Mouse (Mus musculus): ENCODE results near the gene Faah.

Faah gene

DNA sequence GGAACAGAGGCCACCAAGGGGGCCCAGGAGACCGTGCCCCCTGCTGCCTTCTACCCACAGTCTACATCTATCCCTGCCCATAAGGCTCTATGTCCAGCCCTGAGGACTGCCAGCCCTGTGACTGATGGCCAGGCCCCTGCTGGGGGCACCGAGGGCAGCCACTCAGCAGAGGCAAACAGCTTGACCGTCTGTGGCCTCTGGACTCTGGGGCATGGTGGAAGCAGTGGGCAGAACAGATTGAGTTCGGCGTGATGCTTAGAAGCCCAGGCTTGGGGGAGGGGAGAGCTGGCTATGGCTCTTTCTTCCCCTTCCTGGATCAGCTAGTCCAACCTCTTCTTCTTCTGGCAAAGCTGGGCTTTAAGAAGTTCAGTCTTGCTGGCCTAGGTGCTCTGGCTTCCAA lies 64.2 kb downstream of the Faah start:
- in situ Hi-C loops (cut with MboI, MseI): loop anchor here (10.0 kb wide), 2 partner anchors 49 to 219 kb away; partner anchors contain the start of gene Efcab14

DNA sequence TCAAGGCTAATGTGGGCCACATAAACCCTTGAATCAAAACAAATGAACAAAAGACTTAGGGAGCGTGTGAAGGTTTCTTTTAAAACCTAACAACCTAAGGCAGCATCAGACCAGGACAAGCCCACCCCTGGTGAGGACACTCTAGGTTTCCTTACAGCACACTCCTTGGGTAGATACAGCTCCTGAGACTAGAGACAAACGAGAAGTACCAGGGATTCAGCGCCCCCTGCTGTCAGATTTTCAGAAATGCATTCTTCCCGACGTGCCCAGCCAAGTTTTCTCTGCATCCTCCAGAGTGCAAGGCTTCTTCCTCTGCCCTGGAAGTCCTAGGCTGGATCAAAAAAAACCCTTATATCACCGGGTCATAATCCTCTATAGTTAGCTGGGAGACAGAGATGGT lies 65.0 kb downstream of the Faah start:
- in situ Hi-C loops (cut with MboI, MseI): loop anchor here (10.0 kb wide), 2 partner anchors 48 to 218 kb away; partner anchors contain the start of gene Efcab14

DNA sequence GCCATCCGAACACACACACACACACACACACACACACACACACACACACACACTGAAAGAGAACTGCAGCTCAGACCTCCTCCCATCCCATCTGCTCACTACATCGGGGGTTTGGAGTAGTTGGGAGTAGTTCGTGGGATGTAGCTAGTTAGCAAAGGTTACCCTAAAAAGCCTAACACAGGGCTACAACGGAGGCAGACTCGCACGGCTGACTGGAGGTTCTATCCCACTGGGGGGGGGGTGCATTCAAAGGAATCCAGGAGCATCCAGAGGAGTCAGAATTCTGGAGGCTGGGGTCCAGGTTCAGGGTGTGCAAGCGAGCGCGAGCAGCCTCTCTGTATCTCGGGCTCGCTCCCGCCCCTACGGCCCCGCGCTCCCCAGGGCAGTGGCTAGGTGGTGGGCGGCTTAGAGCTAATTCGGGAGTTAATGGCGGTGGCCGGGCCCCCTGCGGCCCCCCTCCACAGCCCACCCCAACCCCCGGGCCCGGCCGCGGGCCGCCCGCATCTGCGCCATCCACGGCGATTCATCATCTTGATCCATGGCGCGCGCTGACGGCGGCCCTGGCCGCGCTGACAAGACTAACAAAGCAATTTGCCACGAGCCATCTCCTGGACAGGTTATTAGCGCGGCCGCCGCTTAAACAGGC lies 73.9 kb downstream of the Faah start:
- in situ Hi-C loops (cut with MboI, MseI): no loop called here

DNA sequence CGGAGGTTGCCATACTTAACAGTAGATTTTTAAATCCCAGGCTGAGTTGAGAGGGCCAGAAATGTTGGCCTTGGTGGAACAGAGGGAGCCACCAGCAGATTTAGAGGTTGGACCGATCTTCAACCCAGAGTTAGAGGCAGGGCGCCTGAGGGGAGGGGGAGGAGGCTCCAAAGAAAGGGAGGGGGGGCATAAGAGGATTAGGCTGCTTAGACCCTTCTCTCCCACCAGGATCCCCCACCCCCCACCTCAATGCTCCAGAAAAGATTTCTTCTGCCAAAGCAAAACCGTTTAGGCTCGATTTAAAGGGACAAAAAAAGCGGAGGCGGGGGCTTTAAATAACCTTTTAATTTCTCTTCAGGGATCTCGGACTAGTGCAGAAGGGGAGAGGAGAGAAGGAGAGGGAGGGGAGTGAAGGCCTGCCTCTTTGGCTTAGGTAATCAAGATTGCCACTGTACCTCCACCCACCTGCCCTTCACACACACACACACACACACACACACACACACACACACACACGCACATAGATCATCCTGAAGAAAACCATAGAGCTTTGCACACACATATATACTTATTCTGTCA lies 76.4 kb downstream of the Faah start:
- in situ Hi-C loops (cut with MboI, MseI): no loop called here

DNA sequence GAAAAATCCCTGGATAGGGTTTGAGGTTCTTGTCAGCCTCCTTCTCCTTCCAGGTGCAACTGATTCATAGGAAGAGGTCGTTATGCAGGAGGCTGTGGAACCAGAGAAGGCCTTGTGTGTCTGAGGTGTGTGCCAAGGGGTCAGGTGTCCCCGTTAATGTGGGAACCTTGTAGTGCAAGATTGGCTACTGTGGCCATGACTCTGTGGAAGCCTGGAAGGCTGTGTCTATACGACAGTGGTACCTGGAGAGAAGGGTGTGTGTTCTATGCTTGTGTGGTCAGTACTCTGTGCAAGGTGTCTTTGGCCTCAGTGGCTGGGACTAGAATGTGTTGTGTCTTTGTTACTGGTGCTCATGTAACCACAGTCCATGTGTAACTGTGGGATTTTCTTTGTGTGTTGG lies 77.0 kb downstream of the Faah start:
- in situ Hi-C loops (cut with MboI, MseI): no loop called here

DNA sequence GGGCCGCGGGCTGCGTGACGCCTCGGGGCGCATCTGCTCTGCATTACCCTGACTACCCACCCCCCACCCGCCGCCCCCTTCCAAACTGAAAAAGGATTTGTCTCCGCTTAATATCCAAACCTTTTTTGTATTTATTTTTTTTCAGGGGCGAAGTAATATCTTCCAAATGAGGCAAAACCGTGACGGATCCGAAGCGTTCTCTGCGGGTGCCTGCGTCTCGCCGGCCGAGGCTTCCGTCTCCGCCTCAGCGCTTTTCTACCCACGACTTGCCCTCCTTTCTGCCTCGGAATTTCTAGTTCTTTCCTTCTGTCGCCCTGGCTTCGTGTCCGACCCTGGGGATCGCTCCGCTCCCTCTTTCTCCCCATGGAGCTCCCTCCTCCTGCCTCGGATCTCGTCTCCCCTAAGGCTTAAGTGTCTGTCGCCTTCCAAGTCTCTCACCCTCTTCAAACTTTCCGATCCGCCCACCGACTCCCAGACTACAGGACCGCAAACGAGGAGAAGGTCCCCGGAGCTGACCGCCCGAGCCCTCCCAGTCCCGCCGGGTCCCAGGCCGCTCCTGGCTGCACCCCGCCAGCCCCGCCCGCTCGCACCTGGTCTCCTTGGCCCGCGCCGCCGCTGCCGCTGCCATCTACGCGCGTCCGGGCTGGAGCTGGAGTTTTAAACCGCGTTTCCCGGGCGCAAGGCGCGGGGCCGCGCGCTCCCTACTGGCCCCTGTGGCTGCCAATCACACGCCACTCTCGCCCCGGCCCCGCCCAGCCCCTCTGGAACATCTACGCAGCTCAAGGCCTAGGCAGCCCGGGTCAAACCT lies 78.2 kb downstream of the Faah start, which contains the start of gene Dmbx1:
Dmbx1 (minus strand) TSS at position 632 of the 808 bp plus-strand sequence.
- in situ Hi-C loops (cut with MboI, MseI): no loop called here

DNA sequence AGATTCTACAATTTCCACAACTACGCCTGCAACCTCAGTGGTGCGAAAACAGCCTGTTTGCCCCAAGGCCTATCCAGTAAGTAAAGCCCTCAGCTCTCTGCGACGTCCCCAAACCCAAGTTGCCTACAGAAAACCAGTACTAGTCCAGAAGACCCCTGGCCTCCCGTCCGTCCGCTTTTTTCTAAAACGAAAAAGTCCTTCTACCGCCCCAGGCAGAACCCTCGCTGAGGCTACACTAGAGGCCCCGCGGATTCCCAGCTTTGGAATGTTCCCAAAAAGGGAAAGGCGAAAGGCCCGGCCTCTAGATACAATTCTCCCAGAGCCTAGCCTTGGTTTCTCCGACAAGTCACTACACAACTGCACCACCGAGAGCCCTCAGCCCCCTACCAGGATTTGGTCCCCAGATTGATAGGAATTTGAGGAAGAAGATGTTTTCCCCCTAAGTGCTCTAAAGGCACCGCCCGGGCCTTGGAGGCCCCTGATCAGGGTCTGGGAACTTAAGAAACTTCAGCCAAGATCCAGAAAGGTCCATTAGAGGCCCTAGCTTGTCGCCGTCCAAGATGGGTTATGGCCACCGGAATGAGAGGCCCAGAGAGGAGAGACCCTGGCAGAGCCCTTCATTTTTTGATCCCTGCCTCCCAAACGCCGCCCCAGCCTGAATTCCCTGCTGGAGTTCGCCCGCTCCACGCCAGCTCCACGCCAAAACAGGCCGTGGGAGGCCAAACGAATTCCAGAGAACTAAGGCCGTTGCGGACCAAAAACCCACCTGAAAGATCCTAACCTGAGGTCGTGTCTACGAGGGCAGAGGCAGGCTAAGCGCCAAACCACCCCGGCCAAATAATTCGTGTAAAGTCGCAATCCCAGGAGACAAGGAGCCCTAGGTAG lies 79.2 kb downstream of the Faah start:
- in situ Hi-C loops (cut with MboI, MseI): no loop called here

DNA sequence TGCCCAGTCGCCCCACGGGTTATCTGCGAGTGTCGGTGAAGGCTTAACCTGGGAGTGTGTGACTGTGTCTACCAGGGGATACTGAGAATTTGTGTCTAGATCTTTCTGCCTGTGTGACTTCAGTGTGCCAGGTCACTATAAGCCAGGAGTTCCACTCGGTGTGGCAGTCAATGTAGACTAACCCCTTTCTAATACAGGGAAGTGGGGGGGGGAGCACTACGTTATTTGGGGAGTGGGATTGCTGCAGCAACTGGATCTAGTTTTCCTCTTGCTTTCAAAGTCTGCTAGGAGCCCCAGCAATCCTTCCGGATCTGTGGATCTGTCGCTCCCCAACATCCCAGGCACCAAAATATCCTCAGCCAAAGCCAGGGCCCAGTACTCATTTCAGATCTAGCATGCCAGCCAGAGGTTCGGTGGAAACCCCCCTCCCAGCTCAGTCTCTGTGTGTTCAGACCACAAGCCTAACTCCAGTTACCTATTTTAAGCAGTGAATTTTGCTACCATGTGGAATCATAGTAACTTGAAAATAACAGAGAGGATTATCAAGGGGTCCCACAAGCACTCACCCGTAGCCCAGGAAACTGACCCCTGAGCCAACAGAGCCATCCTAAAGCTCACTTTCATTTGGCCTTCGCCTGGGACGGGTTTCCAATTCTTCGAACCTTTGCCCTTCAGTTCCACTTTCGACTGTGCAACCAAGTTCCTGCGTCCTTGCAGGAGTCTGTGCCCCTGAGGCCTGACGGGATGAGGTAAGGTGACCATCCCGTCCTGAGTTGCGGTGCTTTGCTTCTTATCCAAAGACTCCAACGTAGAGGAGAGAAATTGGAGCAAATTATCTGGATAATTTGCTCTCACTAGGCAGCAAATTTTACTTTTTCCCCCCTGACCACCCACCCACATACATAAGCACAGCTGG lies 80.4 kb downstream of the Faah start:
- in situ Hi-C loops (cut with MboI, MseI): no loop called here

DNA sequence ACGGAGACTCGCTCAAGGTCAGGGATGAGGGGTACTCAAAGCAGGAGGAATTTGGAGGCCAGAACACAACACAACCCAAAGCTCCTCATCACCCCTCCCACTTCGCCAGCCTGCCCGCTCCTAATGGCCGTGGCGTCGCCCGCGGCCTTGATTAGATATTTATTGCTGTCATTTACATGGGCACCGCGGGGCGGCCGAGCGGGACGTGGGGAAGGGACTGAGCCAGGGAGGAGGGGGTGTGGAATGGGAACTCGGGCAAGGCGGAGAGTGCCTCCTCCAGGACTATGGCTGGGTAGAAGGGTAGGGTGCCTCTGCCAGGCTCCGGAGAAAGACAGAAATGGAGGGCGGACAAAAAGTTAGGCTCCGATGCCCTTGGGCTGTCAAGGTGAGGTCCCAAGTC lies 81.1 kb downstream of the Faah start:
- in situ Hi-C loops (cut with MboI, MseI): no loop called here

DNA sequence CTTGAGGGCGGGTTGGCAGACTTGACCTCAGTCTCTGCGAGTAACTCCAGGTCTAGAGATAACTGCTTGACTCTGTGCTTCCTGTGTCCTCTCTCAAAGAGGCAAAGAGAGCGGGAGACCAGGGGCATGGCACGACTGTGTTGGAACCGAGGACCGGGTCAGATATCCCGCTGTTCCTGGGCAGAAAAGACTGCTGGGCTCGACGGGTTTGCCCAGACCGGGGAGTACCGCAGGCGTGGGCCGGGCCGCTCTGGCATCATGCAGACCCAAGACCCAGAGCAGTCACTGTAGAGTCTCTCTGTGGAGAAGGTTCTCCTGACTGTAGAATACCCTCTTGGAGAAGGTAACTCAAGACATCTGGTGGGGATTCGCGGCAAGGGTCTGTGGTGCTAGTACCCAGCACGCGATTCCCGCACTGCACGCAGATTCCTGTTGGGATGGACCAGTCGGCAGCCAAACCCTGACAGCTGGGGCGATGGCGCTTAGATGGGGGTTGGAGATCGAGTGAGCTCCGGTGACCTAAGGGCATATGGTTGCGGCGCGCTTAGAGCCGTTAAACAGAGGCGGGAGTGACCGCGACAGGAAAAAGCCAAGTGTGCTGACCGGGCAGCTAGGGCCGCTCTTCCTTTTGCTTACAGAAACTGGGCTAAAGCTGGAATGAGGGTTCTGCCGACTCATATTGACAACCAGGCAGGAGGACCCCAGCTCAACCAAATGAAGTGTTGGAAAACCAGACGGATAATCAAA lies 81.7 kb downstream of the Faah start:
- in situ Hi-C loops (cut with MboI, MseI): no loop called here

DNA sequence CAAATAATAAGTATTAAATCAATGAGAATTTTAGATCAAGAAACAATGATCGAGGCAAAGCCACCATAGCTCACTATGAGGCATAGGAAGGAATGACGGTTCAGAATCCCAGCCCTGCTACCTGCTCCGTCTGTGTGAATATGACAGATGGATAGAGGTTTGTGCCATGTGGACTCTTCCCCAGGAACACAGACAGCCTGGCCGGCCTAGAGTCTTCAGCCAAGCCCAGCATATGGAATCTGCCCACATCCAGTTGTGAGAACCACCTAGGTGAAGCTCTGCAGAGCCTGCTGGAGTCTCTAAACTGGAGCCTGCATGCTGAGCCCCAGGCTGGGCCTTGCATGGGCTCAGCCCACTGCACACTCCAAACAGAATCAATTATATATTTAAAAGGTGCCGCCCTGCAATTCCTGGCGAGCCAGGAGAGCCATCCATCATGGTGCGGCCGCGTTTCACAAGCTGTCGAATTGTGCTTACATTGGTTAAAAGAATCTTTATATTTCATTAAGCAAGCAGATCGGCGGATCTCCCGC lies 86.1 kb downstream of the Faah start:
- in situ Hi-C loops (cut with MboI, MseI): no loop called here

DNA sequence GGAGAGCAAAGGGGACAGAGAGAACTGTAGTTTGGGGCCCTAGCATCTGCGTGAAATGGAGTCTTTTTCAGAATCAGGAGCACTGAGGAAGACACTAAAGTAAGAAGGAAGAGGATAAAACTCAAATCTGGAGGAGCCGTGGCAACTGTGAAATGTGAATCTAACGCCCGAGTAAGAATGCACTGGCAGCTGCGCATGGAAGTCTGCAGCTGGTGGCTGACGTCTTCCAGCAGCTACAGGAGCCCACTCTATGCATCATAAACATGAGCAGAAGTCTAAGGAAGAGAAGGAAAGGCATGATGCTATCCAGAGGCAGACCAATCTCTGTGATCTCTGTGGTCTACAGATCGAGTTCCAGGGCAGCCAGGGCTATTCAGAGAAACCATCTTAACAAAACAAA lies 90.1 kb downstream of the Faah start:
- in situ Hi-C loops (cut with MboI, MseI): no loop called here

DNA sequence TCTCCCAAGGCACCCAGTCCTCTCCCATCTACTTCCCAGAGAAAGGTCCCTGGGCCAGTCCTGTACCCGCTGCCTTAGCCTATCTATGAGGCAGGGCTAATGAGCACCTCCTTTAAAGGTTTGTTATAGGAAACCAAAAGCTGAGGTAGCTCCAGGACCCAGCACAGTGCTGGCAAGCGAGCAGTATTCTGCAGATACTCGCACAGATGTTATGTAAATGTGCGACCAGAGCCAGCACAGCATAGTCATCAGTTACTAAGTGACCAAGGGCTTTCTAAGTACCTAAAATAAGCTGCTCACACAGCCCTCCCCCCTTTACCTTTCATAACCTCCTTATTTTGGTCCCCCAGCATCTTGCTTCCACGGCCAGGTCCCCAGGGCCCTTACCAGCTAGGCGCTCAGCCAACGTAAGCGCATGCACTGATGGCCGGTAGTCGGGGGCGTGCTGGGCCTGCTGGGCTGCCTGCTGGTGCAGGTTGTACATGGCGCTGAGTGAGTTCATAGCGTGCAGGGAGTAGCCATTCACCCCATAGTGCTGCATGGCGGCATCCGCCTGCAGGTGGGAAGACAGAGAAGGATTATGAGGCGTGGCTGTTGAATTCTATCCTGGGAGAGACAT lies 94.4 kb downstream of the Faah start:
- in situ Hi-C loops (cut with MboI, MseI): no loop called here

DNA sequence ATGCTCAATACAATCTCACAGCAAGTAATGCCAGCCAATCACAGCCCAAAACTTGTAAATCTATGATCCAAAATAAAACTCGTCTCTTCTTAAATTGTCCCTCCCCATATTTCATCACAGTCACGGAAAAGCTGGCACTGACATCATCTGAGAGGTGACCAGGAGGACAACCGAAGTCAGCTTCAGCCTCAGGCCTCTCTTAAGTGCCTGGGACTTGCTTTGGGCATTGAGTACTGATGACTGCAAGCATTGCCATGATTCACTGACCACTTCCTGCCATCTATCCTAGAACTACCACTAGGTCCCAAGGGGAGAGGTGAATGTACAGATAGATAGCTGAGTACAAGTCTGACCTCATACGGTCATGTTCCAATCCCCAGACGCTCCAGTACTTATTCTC lies 95.0 kb downstream of the Faah start:
- in situ Hi-C loops (cut with MboI, MseI): no loop called here

DNA sequence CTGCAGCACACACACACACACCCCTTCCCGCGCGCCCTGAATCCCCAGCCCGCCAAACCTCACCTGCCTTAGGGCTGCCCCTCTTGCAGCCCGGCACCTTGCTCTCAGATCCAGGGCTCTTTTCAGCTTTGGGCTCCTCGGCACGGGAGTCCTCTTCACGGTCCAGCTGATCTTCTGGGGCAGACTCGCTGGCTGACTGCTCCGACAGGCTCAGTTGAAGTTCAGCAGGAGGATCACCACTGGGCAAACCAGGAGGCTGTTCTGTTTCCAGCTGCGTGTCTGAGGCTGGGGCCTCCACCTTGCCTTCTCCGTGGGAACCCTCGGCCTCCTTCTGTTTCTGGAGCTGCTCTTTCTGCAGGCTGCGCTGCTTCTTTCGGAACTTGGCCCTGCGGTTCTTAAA lies 97.8 kb downstream of the Faah start:
- in situ Hi-C loops (cut with MboI, MseI): no loop called here

Data from regulatory T cell (primary cell).